Comparison of ENCODE assay signal across 8 mouse cellular contexts in the genomic region with DNA sequence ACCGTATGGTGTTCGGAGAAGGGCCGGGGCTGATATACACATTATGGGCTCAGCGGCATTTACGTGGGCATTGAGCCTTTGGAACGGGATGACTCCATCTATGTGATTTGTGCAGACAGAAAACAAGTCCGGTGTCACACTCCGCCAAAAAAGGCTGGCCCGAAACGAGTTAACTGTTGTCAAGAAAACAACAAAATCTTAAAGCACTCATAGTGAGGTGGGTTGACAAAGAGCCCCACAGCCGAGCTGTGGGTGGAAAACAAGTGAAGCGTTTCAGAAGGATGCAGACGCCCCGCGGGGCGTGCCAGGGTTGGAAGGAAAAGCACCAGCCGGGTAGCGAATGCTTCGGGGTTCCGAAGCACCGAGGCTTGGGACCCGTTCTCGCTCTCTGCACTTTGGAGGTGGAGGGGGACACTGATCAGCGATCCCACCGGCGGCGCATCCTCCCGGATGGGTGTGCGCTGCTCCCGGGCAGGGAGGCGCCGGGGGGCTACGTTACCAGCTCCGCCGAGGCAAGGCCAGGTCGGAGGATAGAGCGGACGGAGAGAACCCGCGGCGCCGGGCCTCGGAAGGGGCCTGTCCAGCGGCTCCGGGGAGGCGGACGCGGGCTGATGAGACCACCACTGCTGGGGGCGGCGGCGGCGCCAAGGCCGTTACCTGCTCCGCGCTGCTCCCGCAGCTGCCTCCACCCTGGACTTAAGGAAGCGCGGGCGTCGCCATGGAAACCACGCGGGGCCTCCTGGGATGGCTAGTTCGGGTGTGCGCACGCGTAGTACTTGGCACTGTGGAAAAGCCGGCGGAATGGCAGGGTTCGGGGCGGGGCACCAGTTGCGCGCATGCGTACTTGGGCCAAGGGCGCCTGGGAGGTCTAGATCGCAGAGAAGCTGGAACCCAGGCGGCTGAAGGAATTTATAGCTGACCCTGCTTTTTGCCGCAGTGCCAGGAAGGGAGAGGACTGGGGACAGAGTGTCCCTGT. TPM values are rescaled to one million over a fixed set of nuclear protein-coding genes. Genes with fewer than 3 reads are reported as not detected.
DNase-seq lines count a peak whose midpoint lies in the region; ATAC-seq and TF ChIP-seq lines count a peak whose summit lies in the region.

A gene (minus strand): TSS at position 741 of the 976 bp plus-strand sequence.

- TF ChIP-seq POLR2A in heart, adult 2 months (IDR thresholded peaks at IDR 0.05; ENCODE audit: insufficient read depth, low read depth, low read length): peak; percentile 89

- H3K79me2 ChIP-seq in heart, adult 2 months (replicated peaks; ENCODE audit: control insufficient read depth, insufficient read depth, low read length): no peaks in the 10 kb centered on the region

- intact Hi-C loops in heart, adult 2 months (cut with DNase I): loop anchor here (5.0 kb wide), 1 partner anchor 110 kb away; a partner anchor contains a TSS

- DNase-seq in 3T3-L1 (ENCODE audit: low read depth, low spot score): peak; percentile 99
- peak; percentile 99 to 100 for DNase-seq in adrenal gland, postnatal 4 days (ENCODE audit: low spot score in 2 of 2)
- peak; percentile 99 for DNase-seq in embryonic facial prominence, embryonic 14.5 days (ENCODE audit: low spot score)
- DNase-seq in heart, adult 2 months: peak; percentile 99
- DNase-seq in kidney, adult 8-10 months: peak; percentile 99
- DNase-seq in spleen, postnatal 10 days (ENCODE audit: low spot score in 2 of 2): peak; percentile 78 to 93

- H3K9ac ChIP-seq in embryonic facial prominence, embryonic 14.5 days (ENCODE audit: low read depth, low read length): peak within 1 kb of the TSS; percentile 80
- H3K9ac ChIP-seq in heart, adult 2 months (ENCODE audit: low read depth, low read length): peak within 1 kb of the TSS; percentile 84
- H3K9ac ChIP-seq in limb, embryonic 13.5 days: peak within 1 kb of the TSS; percentile 86
- peak within 1 kb of the TSS; percentile 87 for H3K9ac ChIP-seq in midbrain, embryonic 16.5 days (ENCODE audit: low read depth, low read length)

- ATAC-seq in embryonic facial prominence, embryonic 14.5 days (ENCODE audit: low read depth): peak; percentile 98
- ATAC-seq in limb, embryonic 13.5 days (ENCODE audit: low FRiP score, low read depth): peak; percentile 98
- peak; percentile 98 for ATAC-seq in midbrain, embryonic 16.5 days

- peak within 1 kb of the TSS; percentile 84 for H3K4me2 ChIP-seq in embryonic facial prominence, embryonic 14.5 days (ENCODE audit: low read depth, low read length)
- H3K4me2 ChIP-seq in limb, embryonic 13.5 days (replicated peaks): peak within 1 kb of the TSS; percentile 82
- peak within 1 kb of the TSS; percentile 58 for H3K4me2 ChIP-seq in midbrain, embryonic 16.5 days (ENCODE audit: low read length)

- H3K27me3 ChIP-seq in embryonic facial prominence, embryonic 14.5 days (replicated peaks; ENCODE audit: control insufficient read depth, insufficient read depth, low read length): peaks cover 5% of the 10 kb centered on the region; the same call in 1 of the 2 replicates
- H3K27me3 ChIP-seq in heart, adult 2 months (ENCODE audit: control insufficient read depth, insufficient read depth, low read length): no peaks in the 10 kb centered on the region
- peaks cover 12% of the 10 kb centered on the region for H3K27me3 ChIP-seq in limb, embryonic 13.5 days
- no peaks in the 10 kb centered on the region for H3K27me3 ChIP-seq in midbrain, embryonic 16.5 days (ENCODE audit: control insufficient read depth, insufficient read depth, low read depth, low read length)

- TF ChIP-seq CTCF in heart, adult 2 months (IDR thresholded peaks at IDR 0.05): no peak

- H3K9me3 ChIP-seq in embryonic facial prominence, embryonic 14.5 days (ENCODE audit: control insufficient read depth, low read length): no peaks in the 10 kb centered on the region
- 0 out of 2 replicates have a peak, but pooled peaks cover 4% of the 10 kb centered on the region for H3K9me3 ChIP-seq in limb, embryonic 13.5 days
- H3K9me3 ChIP-seq in midbrain, embryonic 16.5 days (replicated peaks; ENCODE audit: control insufficient read depth, low read length, poor library complexity, severe bottlenecking): no peaks in the 10 kb centered on the region

- H3K27ac ChIP-seq in embryonic facial prominence, embryonic 14.5 days (replicated peaks; ENCODE audit: low read depth, low read length): peak within 1 kb of the TSS; percentile 52
- peak within 1 kb of the TSS; percentile 87 for H3K27ac ChIP-seq in heart, adult 2 months
- H3K27ac ChIP-seq in limb, embryonic 13.5 days: peak within 1 kb of the TSS; percentile 56; the same call in 1 of the 2 replicates
- peak within 1 kb of the TSS; percentile 92 for H3K27ac ChIP-seq in midbrain, embryonic 16.5 days (ENCODE audit: low read length)

- H3K36me3 ChIP-seq in embryonic facial prominence, embryonic 14.5 days (ENCODE audit: control insufficient read depth, insufficient read depth, low read length): no peaks in the 10 kb centered on the region
- H3K36me3 ChIP-seq in heart, adult 2 months (ENCODE audit: control insufficient read depth, insufficient read depth, low read length): no peaks in the 10 kb centered on the region
- no peaks in the 10 kb centered on the region for H3K36me3 ChIP-seq in limb, embryonic 13.5 days
- H3K36me3 ChIP-seq in midbrain, embryonic 16.5 days (ENCODE audit: control insufficient read depth, insufficient read depth, low read length): no peaks in the 10 kb centered on the region

- peak within 1 kb of the TSS; percentile 92 for H3K4me3 ChIP-seq in embryonic facial prominence, embryonic 14.5 days (ENCODE audit: low read depth, low read length)
- H3K4me3 ChIP-seq in heart, adult 2 months: peak within 1 kb of the TSS; percentile 96
- peak within 1 kb of the TSS; percentile 86 for H3K4me3 ChIP-seq in limb, embryonic 13.5 days
- peak within 1 kb of the TSS; percentile 90 for H3K4me3 ChIP-seq in midbrain, embryonic 16.5 days (ENCODE audit: low read depth, low read length)

- no peak for TF ChIP-seq EP300 in heart, adult 2 months (IDR thresholded peaks at IDR 0.05; ENCODE audit: insufficient read depth, low read depth, low read length)

- WGBS in embryonic facial prominence, embryonic 14.5 days: 1% methylated on average over 55 of the region's 77 CpGs
- under 1% methylated on average over 77 of the region's 77 CpGs for WGBS in heart, adult 2 months
- WGBS in limb, embryonic 13.5 days: 1% methylated on average over 76 of the region's 77 CpGs
- under 1% methylated on average over 72 of the region's 77 CpGs for WGBS in midbrain, embryonic 16.5 days

- peaks cover 6% of the 10 kb centered on the region; the same call in 1 of the 2 replicates for H3K4me1 ChIP-seq in embryonic facial prominence, embryonic 14.5 days (ENCODE audit: control insufficient read depth, insufficient read depth, low read length)
- H3K4me1 ChIP-seq in heart, adult 2 months (ENCODE audit: control insufficient read depth, insufficient read depth, low read length): no peaks in the 10 kb centered on the region
- H3K4me1 ChIP-seq in limb, embryonic 13.5 days: peaks cover 6% of the 10 kb centered on the region
- peaks cover 7% of the 10 kb centered on the region for H3K4me1 ChIP-seq in midbrain, embryonic 16.5 days (ENCODE audit: control insufficient read depth, insufficient read depth, low read length)

RNA-seq across cellular contexts. Expression of the gene that starts here (rescaled TPM):
- 1 to 10 TPM; 3.2 to 4.4 TPM for total RNA-seq in adrenal gland, postnatal 4 days (2021)
- 1.8 and 2.1 TPM in 2 replicates for polyA plus RNA-seq in embryonic facial prominence, embryonic 14.5 days (2014; fragmentation: Nextera tagmentation; extraction: Ambion mirVana)
- under 1 TPM; 0.34 to 0.39 TPM for total RNA-seq in heart, adult 2 months (2021)
- 0.37 and 0.38 TPM in 2 replicates for polyA plus RNA-seq in heart, adult 2 months (2012; rRNA removed)
- polyA plus RNA-seq in limb, embryonic 13.5 days (2015; fragmentation: Nextera tagmentation; extraction: Ambion mirVana): 1.7 and 1.9 TPM in 2 replicates
- 1.7 and 2.4 TPM in 2 replicates for polyA plus RNA-seq in midbrain, embryonic 16.5 days (2015; fragmentation: Nextera tagmentation; extraction: Ambion mirVana)

Comparison
In these comparisons a context has a peak if more than half of its experiments do, and no peak if none do; other contexts are left out.
1. Peak in every context shown above with its lines: DNase-seq, ATAC-seq, H3K4me3 ChIP-seq and H3K27ac ChIP-seq.
2. Peak in DNase-seq, H3K4me3 ChIP-seq, H3K27ac ChIP-seq and H3K9ac ChIP-seq in heart, adult 2 months; RNA of the gene not detected or under 1 TPM.